Mouse (Mus musculus) erythroblast, adult 5-6 weeks (primary cell): ENCODE results near the gene Lpp. TPM values are rescaled to one million over a fixed set of nuclear protein-coding genes. Genes with fewer than 3 reads are reported as not detected.
"Not testable (repeated sequence)": the region's sequence is repeated elsewhere in the genome, so short reads cannot be mapped to it uniquely, and the experiment has no call there.

ENCODE experiments used
- ATAC-seq: replicated peaks from 2 replicates; pipeline ENCODE4 v1.8.0; 2016; ENCODE audit warnings: moderate number of reproducible peaks, mild to moderate bottlenecking, moderate TSS enrichment, inconsistent platforms; ENCODE audit not compliant: poor library complexity, low FRiP score, severe bottlenecking
- total RNA-seq, 2 experiments: library from RNA; stranded (forward) in 1 of 2; stranded (reverse) in 1 of 2; fragments of 150-400 nt in 1 of 2; fragments of 200-764, 138-1000 nt in 1 of 2; gene quantifications; 2 replicates each; pipeline versions ENCODE4 v1.2.3 to v1.2.4; 2015 to 2017; ENCODE audit warnings: low replicate concordance in 2 of 2

Gene Lpp
- total RNA-seq, 2 experiments from 2014 or later, result 2.0 to 3.3 TPM

- ATAC-seq, result no peak
Observed at GRCm38 (mm10) chr16:24990331-24990730, 597.0 kb downstream of the Lpp start.

DNA sequence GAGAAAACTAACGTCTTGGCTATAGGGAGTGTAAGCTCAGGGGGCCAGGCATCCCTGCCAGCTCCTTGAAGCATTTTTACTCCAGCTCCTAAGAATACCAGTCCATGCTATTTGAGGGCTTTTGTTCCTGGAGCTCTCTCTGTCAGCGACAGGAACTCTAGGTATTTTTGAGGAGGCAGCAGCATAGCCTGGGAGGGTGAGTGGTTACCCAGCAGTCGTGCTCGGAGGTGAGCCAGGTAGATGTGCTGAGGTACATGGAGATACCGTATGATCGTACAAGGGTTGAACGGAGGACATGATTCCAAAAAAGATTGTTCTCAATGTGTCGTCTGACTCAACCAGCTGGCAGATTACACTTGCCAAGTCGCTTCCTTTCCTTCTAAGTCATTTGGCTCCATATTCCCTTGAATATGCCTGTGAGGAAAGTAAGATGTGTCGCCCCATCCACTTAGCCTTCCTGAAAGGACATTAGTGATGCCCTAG is 597.8 kb downstream of the Lpp start:
- no peak for ATAC-seq

DNA sequence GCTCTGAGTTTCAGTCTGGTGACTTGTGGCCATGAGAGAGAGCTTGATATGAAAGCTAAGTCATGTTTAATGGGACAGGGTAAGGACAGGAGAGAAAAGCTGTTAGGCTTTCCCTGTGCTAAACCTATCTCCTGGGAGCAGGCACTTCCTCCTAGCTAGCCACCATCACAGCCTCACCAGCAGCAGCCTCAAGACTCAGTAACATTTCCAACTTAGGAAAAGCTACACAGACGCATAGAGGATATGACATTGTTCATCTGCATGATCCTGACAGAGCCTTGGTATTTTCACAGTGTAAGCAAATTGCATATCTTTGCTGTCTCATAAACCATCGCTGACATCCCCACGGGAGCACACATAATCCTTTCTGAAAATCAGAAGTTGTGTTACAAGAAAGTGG is 598.7 kb downstream of the Lpp start:
- no peak for ATAC-seq

DNA sequence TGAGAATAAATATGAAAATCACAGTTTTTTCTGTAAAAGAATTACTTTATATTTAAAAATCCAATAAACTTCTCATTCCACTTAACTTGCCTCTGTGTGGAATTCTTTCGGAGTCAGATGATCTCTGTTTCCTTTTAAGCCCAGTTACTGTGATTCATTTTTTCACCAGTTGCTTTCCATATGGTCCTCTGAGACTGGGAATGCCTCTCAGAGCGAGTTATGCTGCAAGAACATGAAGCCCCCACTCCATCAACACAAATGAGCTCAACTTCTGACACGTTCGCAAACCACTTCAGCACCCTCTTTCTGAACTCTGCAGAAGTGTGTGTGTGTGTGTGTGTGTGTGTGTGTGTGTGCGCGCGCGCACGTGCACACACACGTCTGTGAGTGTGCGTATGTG is 599.2 kb downstream of the Lpp start:
- no peak for ATAC-seq

- ATAC-seq, result no peak
Observed at GRCm38 (mm10) chr16:25010980-25011877, 617.9 kb downstream of the Lpp start.

GRCm38 (mm10) chr16:25012938-25013337 is 619.6 kb downstream of the Lpp start:
- ATAC-seq, result no peak

DNA sequence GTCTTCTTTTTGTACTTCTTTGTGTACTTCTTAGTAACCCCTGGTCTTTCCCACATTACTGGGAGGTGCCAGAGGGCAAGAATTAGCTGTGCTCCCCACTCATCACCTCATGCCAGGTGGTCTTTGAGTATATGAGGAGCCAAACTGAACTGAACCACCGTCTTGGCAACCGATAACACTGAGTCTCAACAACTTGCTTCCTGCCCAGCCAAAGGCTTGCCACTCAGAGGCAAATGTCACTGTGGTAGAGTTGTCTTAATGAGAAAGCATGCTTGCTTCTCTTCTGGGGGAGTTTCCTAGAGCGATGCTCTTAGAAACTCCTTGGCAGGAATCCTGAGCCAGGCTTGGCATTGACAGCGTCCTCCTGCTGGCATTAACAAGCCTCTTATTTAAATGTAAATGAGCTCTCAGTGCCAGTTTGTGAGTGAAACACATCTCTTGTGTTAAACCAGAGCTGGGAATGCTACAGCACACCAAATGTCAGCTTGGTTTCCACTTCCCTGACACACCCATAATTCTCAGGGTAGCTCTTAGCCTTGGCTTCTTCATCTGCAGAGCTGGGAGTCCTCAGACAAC is 623.0 kb downstream of the Lpp start:
- no peak for ATAC-seq

GRCm38 (mm10) chr16:25017046-25017445 is 623.7 kb downstream of the Lpp start:
- ATAC-seq, result no peak

DNA sequence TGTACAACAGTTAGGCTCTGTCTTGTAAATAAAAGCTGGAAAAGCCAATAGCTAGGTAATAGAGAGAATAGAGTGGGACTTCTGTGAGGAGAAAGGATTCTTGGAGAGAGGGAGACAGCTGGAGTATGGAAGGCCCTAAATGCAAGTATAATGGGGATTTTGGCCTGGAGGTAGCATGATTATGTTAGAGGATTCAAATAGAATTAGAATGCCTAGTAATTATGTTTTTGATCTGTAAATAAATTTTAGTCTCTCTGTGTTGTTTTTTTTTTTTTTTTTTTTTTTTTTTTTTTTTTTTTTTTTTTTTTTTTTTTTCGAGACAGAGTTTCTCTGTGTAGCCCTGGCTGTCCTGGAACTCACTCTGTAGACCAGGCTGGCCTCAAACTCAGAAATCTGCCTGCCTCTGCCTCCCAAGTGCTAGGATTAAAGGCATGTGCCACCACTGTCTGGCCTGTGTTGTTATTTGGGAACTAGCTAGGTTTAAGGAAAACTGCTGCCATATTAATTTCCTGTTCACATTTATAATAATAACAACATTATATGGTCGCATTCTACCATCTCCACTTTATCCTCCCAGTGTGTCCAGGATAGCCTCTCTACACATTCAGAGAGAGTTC is 628.5 kb downstream of the Lpp start:
- ATAC-seq, result not testable (repeated sequence)

DNA sequence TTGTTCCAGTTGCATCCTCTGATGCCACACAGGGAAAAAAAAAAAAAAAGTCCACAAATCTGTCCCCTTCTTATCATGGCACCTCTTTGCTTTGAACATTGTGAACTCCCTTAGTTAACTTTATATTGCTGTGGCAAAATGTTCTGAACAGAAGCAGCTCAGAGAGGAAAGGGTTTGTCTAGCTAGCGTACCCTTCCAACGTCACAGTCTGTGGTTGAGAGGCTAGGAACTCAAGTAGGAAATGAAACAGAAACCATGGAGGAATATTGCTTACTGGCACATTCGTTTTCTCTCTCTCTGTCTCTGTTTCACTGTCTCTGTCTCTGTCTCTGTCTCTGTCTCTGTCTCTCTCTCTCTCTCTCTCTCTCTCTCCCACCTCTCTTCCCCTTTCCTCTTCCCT is 631.3 kb downstream of the Lpp start:
- no peak for ATAC-seq

DNA sequence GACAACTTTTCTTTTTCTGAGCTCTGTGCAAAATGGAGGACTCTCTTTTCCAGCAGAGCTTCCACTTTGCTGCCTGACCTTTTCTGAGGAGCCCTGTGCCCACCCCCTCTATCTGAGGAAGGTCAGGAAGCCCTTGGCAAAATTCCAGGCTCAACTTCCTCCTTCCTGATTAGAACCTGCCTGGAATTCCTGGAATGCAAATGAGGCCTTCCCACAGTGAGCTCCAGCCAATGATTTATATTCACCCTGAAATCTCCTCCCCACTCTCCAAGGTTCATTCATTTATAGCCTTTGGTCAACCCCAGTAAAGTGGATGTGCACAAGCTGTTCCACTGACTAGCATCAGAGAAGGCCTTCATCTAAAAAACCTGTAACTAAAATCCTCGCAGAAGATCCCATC is 632.9 kb downstream of the Lpp start:
- no peak for ATAC-seq

DNA sequence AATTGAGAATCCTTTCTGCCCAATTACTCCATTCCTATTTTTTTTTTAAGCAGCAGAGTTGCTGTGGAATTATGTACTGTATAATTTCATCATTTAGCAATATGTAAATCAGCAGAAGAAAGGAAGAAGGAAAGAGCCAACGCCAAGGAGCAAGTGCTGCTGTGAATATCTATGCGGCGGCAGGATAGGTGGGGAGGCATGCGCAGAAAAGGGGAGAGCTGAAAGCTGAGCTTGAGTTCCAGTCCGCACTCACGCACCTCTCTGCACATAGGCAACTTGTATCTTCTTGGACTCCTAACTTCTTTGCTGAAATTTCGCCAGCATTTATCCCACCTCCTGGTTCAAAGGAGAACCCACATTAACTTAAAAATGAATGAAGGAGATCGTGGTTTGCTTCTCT is 636.2 kb downstream of the Lpp start:
- ATAC-seq, result no peak

DNA sequence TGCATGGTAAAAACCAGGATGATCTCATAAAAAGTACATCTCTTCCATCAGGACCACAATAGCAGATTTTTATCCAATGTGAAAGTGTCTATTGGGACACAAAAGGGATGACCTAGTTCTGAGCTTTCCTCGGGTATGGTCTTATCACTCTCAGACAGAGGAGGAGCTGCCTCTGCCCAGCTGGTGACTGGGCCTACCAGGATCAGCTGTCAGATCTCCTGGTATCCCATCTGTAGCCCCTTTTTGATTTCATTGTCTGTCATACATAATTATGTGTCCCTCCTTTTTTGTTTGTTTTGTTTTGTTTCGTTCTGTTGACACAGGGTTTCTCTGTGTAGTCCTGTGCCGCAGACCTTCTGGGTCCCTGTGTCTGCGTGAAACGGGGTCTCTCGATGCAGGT is 644.1 kb downstream of the Lpp start:
- ATAC-seq, result no peak

GRCm38 (mm10) chr16:25038529-25038928 is 645.2 kb downstream of the Lpp start:
- no peak for ATAC-seq

GRCm38 (mm10) chr16:25039904-25040303 is 646.6 kb downstream of the Lpp start:
- ATAC-seq, result no peak

DNA sequence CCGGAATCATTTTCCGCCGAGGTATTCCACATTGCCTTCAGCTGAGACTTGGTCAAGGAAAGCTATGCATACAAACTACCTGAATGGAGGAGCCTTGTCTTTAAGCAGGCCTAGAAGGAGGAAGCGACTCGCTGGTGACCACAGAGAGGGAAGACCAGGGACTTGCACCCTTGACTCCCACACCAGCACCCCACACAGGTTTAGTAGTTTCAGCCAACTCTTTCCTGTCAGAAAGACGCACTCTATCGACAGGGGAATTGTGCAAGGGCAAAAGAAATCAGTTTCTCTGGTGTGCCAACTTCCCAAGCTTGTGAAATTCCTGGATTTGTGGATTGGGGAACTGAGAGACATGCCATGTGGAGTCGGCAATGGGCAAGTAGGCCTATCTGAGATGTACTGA is 647.9 kb downstream of the Lpp start:
- no peak for ATAC-seq

DNA sequence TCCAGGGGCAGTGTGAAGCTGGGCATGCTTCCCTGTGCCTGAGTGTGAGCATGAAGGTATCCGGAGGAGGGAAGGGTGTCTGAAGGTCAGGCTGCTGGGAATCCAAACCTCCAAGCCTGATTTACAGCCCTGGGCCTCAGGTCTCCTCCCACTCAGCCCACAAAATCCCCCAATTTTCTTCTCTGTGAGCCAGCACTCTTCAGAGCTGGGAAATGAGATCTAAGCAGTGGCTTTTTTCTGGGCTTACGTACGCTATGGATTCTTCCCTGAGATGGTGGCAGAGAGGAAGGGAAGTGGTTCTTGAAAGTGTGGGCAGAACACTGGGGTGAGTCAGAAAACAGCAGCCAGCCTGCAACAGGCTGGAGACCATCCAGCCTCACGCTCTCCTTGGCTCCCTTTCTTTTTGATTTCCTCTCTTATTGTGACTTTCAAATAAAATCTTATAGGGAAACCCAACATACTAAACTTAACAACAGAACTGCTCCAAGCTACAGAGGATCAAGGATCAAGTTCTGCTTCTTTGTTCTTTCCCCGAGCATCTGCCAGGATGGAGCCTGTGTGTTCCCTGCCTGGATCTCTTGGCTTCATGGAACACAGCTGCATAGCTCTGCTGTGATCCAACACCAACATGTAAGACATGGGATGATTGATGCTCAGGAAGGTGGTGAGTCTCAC is 648.7 kb downstream of the Lpp start:
- ATAC-seq, result no peak
